Mouse (Mus musculus): ENCODE measurements around the gene Mtmr14. TPM values are rescaled to one million over a fixed set of nuclear protein-coding genes. Genes with fewer than 3 reads are reported as not detected.

Mtmr14 gene
- 25.3 and 26.7 TPM in 2 replicates for polyA plus RNA-seq (2014; fragmentation: Nextera tagmentation; extraction: Ambion mirVana)

- H3K9me3 ChIP-seq (ENCODE audit: control insufficient read depth, low read length), result no peaks in the 10 kb centered on the region
- H3K27me3 ChIP-seq (ENCODE audit: control insufficient read depth, insufficient read depth, low read length), result no peaks in the 10 kb centered on the region
- peak; percentile 99 for ATAC-seq (ENCODE audit: insufficient number of reproducible peaks, insufficient read depth, low FRiP score, low read depth)
- peaks cover 3 to 12% of the 10 kb centered on the region in 2 experiments; a peak in 3 of 4 replicates for H3K4me1 ChIP-seq (ENCODE audit: control insufficient read depth in 2 of 2, insufficient read depth in 2 of 2, low read length in 2 of 2)
- peak within 1 kb of the TSS in 1 of 2 experiments; percentile 59; a peak in 3 of 4 replicates for H3K27ac ChIP-seq (replicated peaks in 1 of 2; ENCODE audit: control insufficient read depth in 1 of 2, insufficient read depth in 1 of 2, low read depth in 2 of 2, low read length in 2 of 2)
- H3K36me3 ChIP-seq (ENCODE audit: control insufficient read depth, insufficient read depth, low read length), result peaks cover 13% of the 10 kb centered on the region
- peak within 1 kb of the TSS; percentile 92 for H3K4me2 ChIP-seq (ENCODE audit: low read length)
- under 1% methylated on average over 54 of the region's 55 CpGs for WGBS
- peak within 1 kb of the TSS; percentile 92 for H3K9ac ChIP-seq (ENCODE audit: low read length)
- H3K4me3 ChIP-seq (ENCODE audit: control insufficient read depth in 1 of 2, insufficient read depth in 1 of 2, low read depth in 1 of 2, low read length in 2 of 2), result peak within 1 kb of the TSS; percentile 91 to 99
Measured at GRCm38 (mm10) chr6:113237542-113238270, at the start of gene Mtmr14. Gene Mtmr14, plus strand, starts transcription at chr6:113237843.

DNA sequence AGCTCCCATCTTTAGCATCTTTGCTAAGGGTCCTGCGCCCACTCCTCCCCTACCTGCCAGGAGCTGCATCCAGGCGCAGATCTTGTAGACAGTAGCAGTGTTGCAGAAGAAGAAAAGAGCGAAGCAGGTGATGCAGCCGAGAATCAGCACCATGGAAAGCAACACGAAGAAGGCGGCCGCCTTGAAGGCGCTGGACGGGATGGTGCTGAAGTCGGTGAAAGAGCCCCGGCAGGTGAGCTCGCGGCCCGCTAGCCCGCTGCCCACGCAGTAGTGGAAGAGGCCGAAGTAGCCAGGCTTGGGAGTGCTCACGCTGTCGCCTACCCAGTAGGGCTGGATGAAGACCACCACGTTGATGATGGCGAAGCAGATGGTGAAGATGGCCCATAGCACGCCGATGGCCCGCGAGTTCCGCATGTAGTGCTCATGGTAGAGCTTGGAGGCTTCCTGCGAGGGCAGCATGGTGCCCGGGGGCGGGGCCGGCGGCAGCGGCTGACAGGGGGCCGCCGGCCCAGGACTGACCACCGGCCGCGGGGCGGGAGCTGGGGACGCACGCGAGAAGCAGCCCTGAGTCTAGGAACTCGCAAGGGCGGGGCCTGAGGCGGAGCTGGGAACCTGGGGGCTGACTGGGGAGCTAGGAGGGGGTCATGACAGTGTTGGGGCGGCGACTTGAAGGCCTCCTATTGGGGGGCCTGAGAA is 43.7 kb upstream of the Mtmr14 start:
- Histone ChIP-seq H3K4me1 (ENCODE audit: control insufficient read depth in 2 of 2, insufficient read depth in 2 of 2, low read length in 2 of 2) (no peaks in the 10 kb centered on the region), H3K36me3 (ENCODE audit: control insufficient read depth, insufficient read depth, low read length) (no peaks in the 10 kb centered on the region), H3K4me3 (ENCODE audit: control insufficient read depth in 1 of 2, insufficient read depth in 1 of 2, low read depth in 1 of 2, low read length in 2 of 2) (no peak overlapping the region), H3K4me2 (ENCODE audit: low read length) (peak overlapping the region; percentile 18; the same call in 1 of the 2 replicates), H3K9ac (ENCODE audit: low read length) (no peak overlapping the region), H3K9me3 (ENCODE audit: control insufficient read depth, low read length) (no peaks in the 10 kb centered on the region), H3K27ac (replicated peaks in 1 of 2; ENCODE audit: control insufficient read depth in 1 of 2, insufficient read depth in 1 of 2, low read depth in 2 of 2, low read length in 2 of 2) (no peak overlapping the region), H3K27me3 (ENCODE audit: control insufficient read depth, insufficient read depth, low read length) (peaks cover 50% of the 10 kb centered on the region)
- no peak for ATAC-seq (ENCODE audit: insufficient number of reproducible peaks, insufficient read depth, low FRiP score, low read depth)
- 4% methylated on average over 46 of the region's 46 CpGs for WGBS

- no peaks in the 10 kb centered on the region for H3K4me1 ChIP-seq (ENCODE audit: control insufficient read depth in 2 of 2, insufficient read depth in 2 of 2, low read length in 2 of 2)
- no peak overlapping the region for H3K9ac ChIP-seq (ENCODE audit: low read length)
- peaks cover 50% of the 10 kb centered on the region for H3K27me3 ChIP-seq (ENCODE audit: control insufficient read depth, insufficient read depth, low read length)
- H3K36me3 ChIP-seq (ENCODE audit: control insufficient read depth, insufficient read depth, low read length), result no peaks in the 10 kb centered on the region
- no peak for ATAC-seq (ENCODE audit: insufficient number of reproducible peaks, insufficient read depth, low FRiP score, low read depth)
- H3K4me2 ChIP-seq (ENCODE audit: low read length), result peak overlapping the region; percentile 75
- peak overlapping the region in 1 of 2 experiments; percentile 42; a peak in 1 of 4 replicates for H3K4me3 ChIP-seq (ENCODE audit: control insufficient read depth in 1 of 2, insufficient read depth in 1 of 2, low read depth in 1 of 2, low read length in 2 of 2)
- no peaks in the 10 kb centered on the region for H3K9me3 ChIP-seq (ENCODE audit: control insufficient read depth, low read length)
- 6% methylated on average over 5 of the region's 5 CpGs for WGBS
- H3K27ac ChIP-seq (replicated peaks in 1 of 2; ENCODE audit: control insufficient read depth in 1 of 2, insufficient read depth in 1 of 2, low read depth in 2 of 2, low read length in 2 of 2), result no peak overlapping the region
Measured at GRCm38 (mm10) chr6:113194517-113194840, 43.2 kb upstream of the Mtmr14 start.

DNA sequence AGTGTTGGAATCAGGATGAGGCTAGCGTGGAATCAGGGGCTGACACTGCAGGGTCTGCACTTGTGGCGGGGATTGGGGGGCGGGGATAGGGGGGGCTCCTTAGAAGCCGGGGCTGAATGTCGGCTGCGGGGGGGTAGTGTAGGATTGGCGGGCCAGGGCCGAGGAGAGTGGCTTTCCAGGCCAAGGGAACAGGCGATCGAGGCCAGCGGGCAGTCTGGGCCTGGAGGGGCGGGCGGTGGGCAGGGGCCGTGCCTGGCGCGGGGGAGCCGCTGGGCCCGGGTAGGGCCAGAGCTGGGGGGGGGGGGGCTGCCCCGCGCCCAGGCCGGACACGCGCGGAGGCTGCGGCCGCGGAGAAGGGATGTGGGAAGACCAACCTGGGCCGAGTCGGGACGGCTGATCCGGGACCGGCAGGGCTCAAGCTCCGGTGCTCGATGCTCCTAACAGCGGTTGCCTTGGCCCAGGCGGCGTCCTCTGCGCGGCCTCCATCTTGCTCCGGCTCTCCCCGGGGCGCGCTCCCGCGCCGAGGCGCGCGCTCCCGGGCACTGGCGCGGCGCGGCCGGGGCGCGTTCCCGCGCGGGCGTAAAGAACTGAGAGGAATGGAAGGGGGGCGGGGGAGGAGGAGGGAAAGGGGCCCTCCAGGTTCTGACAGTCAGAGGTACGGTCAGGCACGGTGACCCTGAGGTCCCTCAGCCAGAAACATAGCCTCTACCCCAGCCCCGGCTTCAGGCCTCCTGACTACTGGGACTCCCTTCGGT is 42.6 kb upstream of the Mtmr14 start, which contains the start of gene Lhfpl4:
Gene Lhfpl4, minus strand, starts transcription at position 544 of the 755 bp plus-strand sequence.
- H3K4me2 ChIP-seq (ENCODE audit: low read length), result peak within 1 kb of the TSS; percentile 75
- peaks cover 50% of the 10 kb centered on the region for H3K27me3 ChIP-seq (ENCODE audit: control insufficient read depth, insufficient read depth, low read length)
- ATAC-seq (ENCODE audit: insufficient number of reproducible peaks, insufficient read depth, low FRiP score, low read depth), result no peak
- no peaks in the 10 kb centered on the region for H3K36me3 ChIP-seq (ENCODE audit: control insufficient read depth, insufficient read depth, low read length)
- no peaks in the 10 kb centered on the region for H3K4me1 ChIP-seq (ENCODE audit: control insufficient read depth in 2 of 2, insufficient read depth in 2 of 2, low read length in 2 of 2)
- 2% methylated on average over 42 of the region's 66 CpGs for WGBS
- peak within 1 kb of the TSS; percentile 42 to 45 for H3K4me3 ChIP-seq (ENCODE audit: control insufficient read depth in 1 of 2, insufficient read depth in 1 of 2, low read depth in 1 of 2, low read length in 2 of 2)
- H3K9ac ChIP-seq (ENCODE audit: low read length), result peak within 1 kb of the TSS; percentile 17; the same call in 1 of the 2 replicates
- H3K27ac ChIP-seq (replicated peaks in 1 of 2; ENCODE audit: control insufficient read depth in 1 of 2, insufficient read depth in 1 of 2, low read depth in 2 of 2, low read length in 2 of 2), result no peak within 1 kb of the TSS
- H3K9me3 ChIP-seq (ENCODE audit: control insufficient read depth, low read length), result no peaks in the 10 kb centered on the region

- Histone ChIP-seq H3K4me1 (ENCODE audit: control insufficient read depth in 2 of 2, insufficient read depth in 2 of 2, low read length in 2 of 2) (no peaks in the 10 kb centered on the region), H3K9me3 (ENCODE audit: control insufficient read depth, low read length) (no peaks in the 10 kb centered on the region), H3K27me3 (ENCODE audit: control insufficient read depth, insufficient read depth, low read length) (peaks cover 50% of the 10 kb centered on the region), H3K9ac (ENCODE audit: low read length) (no peak overlapping the region), H3K27ac (replicated peaks in 1 of 2; ENCODE audit: control insufficient read depth in 1 of 2, insufficient read depth in 1 of 2, low read depth in 2 of 2, low read length in 2 of 2) (no peak overlapping the region), H3K4me2 (ENCODE audit: low read length) (peak overlapping the region; percentile 75), H3K36me3 (ENCODE audit: control insufficient read depth, insufficient read depth, low read length) (no peaks in the 10 kb centered on the region), H3K4me3 (ENCODE audit: control insufficient read depth in 1 of 2, insufficient read depth in 1 of 2, low read depth in 1 of 2, low read length in 2 of 2) (peak overlapping the region; percentile 42 to 45; a peak in 3 of 4 replicates)
- no peak for ATAC-seq (ENCODE audit: insufficient number of reproducible peaks, insufficient read depth, low FRiP score, low read depth)
- WGBS, result 11% methylated on average over 9 of the region's 9 CpGs
Measured at GRCm38 (mm10) chr6:113195596-113195992, 42.0 kb upstream of the Mtmr14 start.

DNA sequence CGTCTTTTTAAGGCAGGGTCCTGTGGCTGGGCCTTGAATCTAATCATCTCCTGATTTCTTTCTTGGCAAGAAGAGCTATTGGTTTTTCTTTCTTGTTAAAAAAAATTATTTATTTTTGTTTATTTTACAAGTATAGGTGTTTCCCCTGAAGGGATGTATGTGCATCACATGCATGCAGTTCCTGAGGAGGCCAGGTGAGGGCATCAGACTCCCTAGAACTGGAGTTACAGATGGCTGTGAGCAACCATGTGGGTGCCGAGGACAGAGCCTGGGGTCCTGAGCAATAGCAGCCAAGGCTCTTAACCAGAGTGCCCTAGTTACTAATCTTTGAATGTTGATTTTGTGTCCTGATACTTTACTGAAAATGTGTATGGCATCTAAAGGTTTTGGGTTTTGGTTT is 21.4 kb upstream of the Mtmr14 start:
- no peak overlapping the region for H3K4me3 ChIP-seq (ENCODE audit: control insufficient read depth in 1 of 2, insufficient read depth in 1 of 2, low read depth in 1 of 2, low read length in 2 of 2)
- no peaks in the 10 kb centered on the region for H3K36me3 ChIP-seq (ENCODE audit: control insufficient read depth, insufficient read depth, low read length)
- 44% methylated on average over 2 of the region's 2 CpGs for WGBS
- no peak overlapping the region for H3K9ac ChIP-seq (ENCODE audit: low read length)
- H3K27me3 ChIP-seq (ENCODE audit: control insufficient read depth, insufficient read depth, low read length), result no peaks in the 10 kb centered on the region
- H3K27ac ChIP-seq (replicated peaks in 1 of 2; ENCODE audit: control insufficient read depth in 1 of 2, insufficient read depth in 1 of 2, low read depth in 2 of 2, low read length in 2 of 2), result no peak overlapping the region
- no peak overlapping the region for H3K4me2 ChIP-seq (ENCODE audit: low read length)
- ATAC-seq (ENCODE audit: insufficient number of reproducible peaks, insufficient read depth, low FRiP score, low read depth), result no peak
- no peaks in the 10 kb centered on the region for H3K4me1 ChIP-seq (ENCODE audit: control insufficient read depth in 2 of 2, insufficient read depth in 2 of 2, low read length in 2 of 2)
- no peaks in the 10 kb centered on the region for H3K9me3 ChIP-seq (ENCODE audit: control insufficient read depth, low read length)

- ATAC-seq (ENCODE audit: insufficient number of reproducible peaks, insufficient read depth, low FRiP score, low read depth), result no peak
- 67% methylated on average over 4 of the region's 4 CpGs for WGBS
- Histone ChIP-seq H3K36me3 (ENCODE audit: control insufficient read depth, insufficient read depth, low read length) (no peaks in the 10 kb centered on the region), H3K27me3 (ENCODE audit: control insufficient read depth, insufficient read depth, low read length) (no peaks in the 10 kb centered on the region), H3K9me3 (ENCODE audit: control insufficient read depth, low read length) (no peaks in the 10 kb centered on the region), H3K9ac (ENCODE audit: low read length) (no peak overlapping the region), H3K4me2 (ENCODE audit: low read length) (no peak overlapping the region), H3K4me3 (ENCODE audit: control insufficient read depth in 1 of 2, insufficient read depth in 1 of 2, low read depth in 1 of 2, low read length in 2 of 2) (no peak overlapping the region), H3K27ac (replicated peaks in 1 of 2; ENCODE audit: control insufficient read depth in 1 of 2, insufficient read depth in 1 of 2, low read depth in 2 of 2, low read length in 2 of 2) (no peak overlapping the region), H3K4me1 (ENCODE audit: control insufficient read depth in 2 of 2, insufficient read depth in 2 of 2, low read length in 2 of 2) (no peaks in the 10 kb centered on the region)
Measured at GRCm38 (mm10) chr6:113225798-113226197, 11.8 kb upstream of the Mtmr14 start.
